Mouse (Mus musculus) myocyte (in vitro differentiated cells): ENCODE measurements at regions not wholly inside any gene's neighbourhood (a gene's known extent, or its start where the extent isn't known, plus 50 kb on each side); places are given as distances from the start of the nearest gene placed in this dataset.

Experiments
- H3K27me3 ChIP-seq: one replicate; pipeline ENCODE4 v1.6.1; 2011; ENCODE audit not compliant: control insufficient read depth, insufficient read depth, insufficient read length
- H3K36me3 ChIP-seq: one replicate; pipeline ENCODE4 v1.6.1; 2011; ENCODE audit not compliant: control insufficient read depth, insufficient read depth
- H3K4me2 ChIP-seq: one replicate; pipeline ENCODE4 v1.6.1; 2011; ENCODE audit warnings: low read depth, control low read depth
- H3K4me3 ChIP-seq: one replicate; pipeline ENCODE4 v1.5.1; 2011; ENCODE audit warnings: mild to moderate bottlenecking, control low read depth, moderate library complexity
- H3K79me2 ChIP-seq: one replicate; pipeline ENCODE4 v1.6.1; 2011; ENCODE audit not compliant: control insufficient read depth, insufficient read depth
- H3ac ChIP-seq: one replicate; pipeline ENCODE4 v1.6.1; 2011; ENCODE audit not compliant: control insufficient read depth, insufficient read length
- CEBPB ChIP-seq: IDR thresholded peaks from 2 replicates; pipeline ENCODE4 v1.6.1; 2011; ENCODE audit warnings: mild to moderate bottlenecking, moderate library complexity; ENCODE audit not compliant: poor library complexity, insufficient read depth, severe bottlenecking
- E2F4 ChIP-seq: IDR thresholded peaks from one replicate; pipeline ENCODE4 v1.6.1; 2011; ENCODE audit warnings: mild to moderate bottlenecking, control low read depth, moderate library complexity; ENCODE audit not compliant: insufficient read depth
- MAX ChIP-seq: IDR thresholded peaks from one replicate; pipeline ENCODE4 v1.6.1; 2011; ENCODE audit warnings: low read depth, mild to moderate bottlenecking, control low read depth
- MYOD1 ChIP-seq, 3 experiments: IDR thresholded peaks; one replicate each; pipeline ENCODE4 v1.6.1; 2011; ENCODE audit warnings: control low read depth in 2 of 3, low read depth in 2 of 3, mild to moderate bottlenecking in 2 of 3, moderate library complexity in 1 of 3; ENCODE audit not compliant: insufficient read length in 2 of 3, control insufficient read depth in 1 of 3
- MYOG ChIP-seq, 3 experiments: IDR thresholded peaks; one replicate each; pipeline ENCODE4 v1.6.1; 2011; ENCODE audit warnings: control low read depth in 2 of 3, low read depth in 2 of 3, mild to moderate bottlenecking in 2 of 3; ENCODE audit not compliant: insufficient read length in 2 of 3, control insufficient read depth in 1 of 3, insufficient read depth in 1 of 3
- POLR2A ChIP-seq: IDR thresholded peaks from one replicate; pipeline ENCODE4 v1.6.1; 2011; ENCODE audit warnings: low read depth, mild to moderate bottlenecking, control low read depth, moderate library complexity; ENCODE audit not compliant: insufficient read length
- POLR2AphosphoS2 ChIP-seq: IDR thresholded peaks from one replicate; pipeline ENCODE4 v1.6.1; 2011; ENCODE audit warnings: low read depth, control low read depth; ENCODE audit not compliant: insufficient read length
- REST ChIP-seq: IDR thresholded peaks from one replicate; pipeline ENCODE4 v1.6.1; 2011; ENCODE audit warnings: mild to moderate bottlenecking, control low read depth, moderate library complexity; ENCODE audit not compliant: insufficient read depth, insufficient read length
- SRF ChIP-seq: IDR thresholded peaks from one replicate; pipeline ENCODE4 v1.6.1; 2011; ENCODE audit warnings: low read depth; ENCODE audit not compliant: control insufficient read depth, insufficient read length
- TCF12 ChIP-seq: IDR thresholded peaks from one replicate; pipeline ENCODE4 v1.6.1; 2011; ENCODE audit warnings: mild to moderate bottlenecking, control low read depth; ENCODE audit not compliant: poor library complexity, insufficient read depth, severe bottlenecking
- TCF3 ChIP-seq: IDR thresholded peaks from one replicate; pipeline ENCODE4 v1.6.1; 2011; ENCODE audit warnings: low read depth, control low read depth; ENCODE audit not compliant: insufficient read length
- USF1 ChIP-seq: IDR thresholded peaks from one replicate; pipeline ENCODE4 v1.6.1; 2011; ENCODE audit warnings: low read depth, mild to moderate bottlenecking, control low read depth, moderate library complexity

GRCm38 (mm10) chr10:111558675-111559340 lies 52.7 kb downstream of the Phlda1 start:
- no peaks in the 10 kb centered on the region for H3K36me3 ChIP-seq
- H3K4me3 ChIP-seq: no peak overlapping the region
- no peaks in the 10 kb centered on the region for H3K79me2 ChIP-seq
- peak overlapping the region; percentile 54 for H3K4me2 ChIP-seq
- TF ChIP-seq MYOG (IDR thresholded peaks at IDR 0.05; ENCODE audit: control insufficient read depth in 1 of 3, insufficient read depth in 1 of 3, insufficient read length in 2 of 3, low read depth in 2 of 3): peak in 1 of 3 experiments; percentile 50
- no peak for TF ChIP-seq REST
- peak in 2 of 3 experiments; percentile 45 to 58 for TF ChIP-seq MYOD1 (IDR thresholded peaks at IDR 0.05; ENCODE audit: control insufficient read depth in 1 of 3, insufficient read length in 2 of 3, low read depth in 2 of 3)
- no peak overlapping the region for H3ac ChIP-seq
- H3K27me3 ChIP-seq: no peaks in the 10 kb centered on the region

DNA sequence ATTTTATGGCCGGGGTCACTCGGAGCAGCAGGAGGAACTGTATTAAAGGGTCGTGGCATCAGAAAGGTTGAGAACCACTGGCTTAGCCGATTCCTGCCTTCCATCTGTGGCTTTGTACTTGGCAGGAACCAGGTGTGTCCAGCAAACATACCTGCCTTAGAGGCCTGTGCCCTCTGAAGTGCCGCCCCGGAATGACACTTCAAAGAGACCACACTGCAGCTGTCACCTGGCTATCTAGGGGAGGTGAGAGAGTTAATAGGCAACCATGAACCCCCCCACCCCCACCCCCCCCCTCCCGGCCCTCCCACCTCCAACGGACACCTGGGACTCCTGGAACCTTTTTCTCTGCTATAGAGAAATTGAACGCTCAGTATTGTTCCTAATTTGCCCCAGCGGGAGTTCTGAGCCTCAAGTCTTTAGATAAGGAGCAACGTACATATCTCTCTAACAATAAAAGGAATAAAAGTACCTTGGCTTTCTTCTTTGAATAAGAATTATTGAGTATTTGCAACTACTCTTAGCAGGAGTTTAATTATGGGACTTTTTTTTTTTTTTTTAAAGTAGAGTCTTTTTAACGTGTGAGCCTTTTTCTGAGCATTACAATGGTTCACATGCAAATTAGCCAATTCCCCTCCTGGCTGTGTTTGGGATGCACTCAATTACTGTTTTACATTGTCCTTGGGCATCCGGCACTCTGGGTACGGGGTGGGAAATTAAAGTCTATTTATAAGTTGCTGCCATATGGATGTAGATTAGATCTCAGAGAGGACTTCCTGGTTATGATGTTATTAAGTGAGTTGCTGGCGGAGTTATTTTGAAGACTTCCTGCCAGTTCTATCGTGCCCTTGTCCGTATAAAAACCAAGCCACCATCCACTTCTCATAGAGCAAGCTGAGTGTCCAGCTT lies 53.5 kb downstream of the Phlda1 start:
- Histone ChIP-seq H3ac (no peak overlapping the region), H3K36me3 (no peaks in the 10 kb centered on the region), H3K4me2 (peak overlapping the region; percentile 54)

DNA sequence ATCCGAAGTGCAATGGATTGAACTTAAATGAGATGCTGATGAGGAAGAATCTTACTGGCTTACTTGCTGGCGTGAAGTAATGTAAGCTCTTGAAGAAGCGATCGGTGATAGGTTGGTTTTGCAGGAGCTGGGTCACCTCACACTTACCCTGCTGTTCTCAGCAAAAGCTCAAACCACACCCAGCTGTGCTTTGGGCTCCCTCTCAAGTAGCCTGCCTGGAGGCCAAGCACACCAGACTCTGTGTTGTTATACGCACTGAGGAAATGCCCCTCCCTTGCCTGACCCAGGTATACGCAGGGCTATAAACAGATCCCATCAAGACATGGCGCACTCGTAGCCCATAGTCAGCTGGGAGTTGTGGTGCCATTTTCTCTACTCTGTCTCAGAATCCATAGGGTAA lies 56.5 kb downstream of the Phlda1 start:
- H3K36me3 ChIP-seq: no peaks in the 10 kb centered on the region
- no peak overlapping the region for H3ac ChIP-seq
- H3K4me2 ChIP-seq: no peak overlapping the region
- no peaks in the 10 kb centered on the region for H3K27me3 ChIP-seq
- H3K79me2 ChIP-seq: no peaks in the 10 kb centered on the region
- no peak overlapping the region for H3K4me3 ChIP-seq
- no peak for TF ChIP-seq MAX
- TF ChIP-seq MYOG (IDR thresholded peaks at IDR 0.05; ENCODE audit: control insufficient read depth in 1 of 3, insufficient read depth in 1 of 3, insufficient read length in 2 of 3, low read depth in 2 of 3): no peak
- no peak for TF ChIP-seq MYOD1 (IDR thresholded peaks at IDR 0.05; ENCODE audit: control insufficient read depth in 1 of 3, insufficient read length in 2 of 3, low read depth in 2 of 3)
- no peak for TF ChIP-seq E2F4
- TF ChIP-seq CEBPB: no peak
- TF ChIP-seq TCF3: no peak
- no peak for TF ChIP-seq REST
- no peak for TF ChIP-seq POLR2A
- no peak for TF ChIP-seq POLR2AphosphoS2
- TF ChIP-seq TCF12: no peak
- no peak for TF ChIP-seq USF1
- no peak for TF ChIP-seq SRF

More for the DNA sequence above, 53.5 kb downstream of the Phlda1 start:
- H3K79me2 ChIP-seq: no peaks in the 10 kb centered on the region
- TF ChIP-seq USF1 (no peak), POLR2AphosphoS2 (no peak), MYOD1 (IDR thresholded peaks at IDR 0.05; ENCODE audit: control insufficient read depth in 1 of 3, insufficient read length in 2 of 3, low read depth in 2 of 3) (peak in 1 of 3 experiments; percentile 27), SRF (no peak)
- H3K27me3 ChIP-seq: no peaks in the 10 kb centered on the region
- no peak overlapping the region for H3K4me3 ChIP-seq

- TF ChIP-seq CEBPB (no peak), MYOG (IDR thresholded peaks at IDR 0.05; ENCODE audit: control insufficient read depth in 1 of 3, insufficient read depth in 1 of 3, insufficient read length in 2 of 3, low read depth in 2 of 3) (no peak), MAX (no peak), USF1 (no peak), POLR2AphosphoS2 (no peak)
- Histone ChIP-seq H3K4me3 (no peak overlapping the region), H3K79me2 (no peaks in the 10 kb centered on the region), H3K4me2 (no peak overlapping the region), H3K36me3 (no peaks in the 10 kb centered on the region), H3K27me3 (no peaks in the 10 kb centered on the region), H3ac (no peak overlapping the region)
Observed at GRCm38 (mm10) chr10:111566873-111567381, 60.8 kb downstream of the Phlda1 start.
